Mouse (Mus musculus) thymus, adult 2 months (tissue): ENCODE measurements around the gene Akap2.
"Not testable (repeated sequence)": the region's sequence is repeated elsewhere in the genome, so short reads cannot be mapped to it uniquely, and the experiment has no call there.

Experiments used
- CTCF ChIP-seq: fragments of 200-500 bp; IDR thresholded peaks from 2 replicates; pipeline ENCODE4 v1.5.1; 2012; ENCODE audit warnings: mild to moderate bottlenecking, control low read depth, low read length, moderate library complexity, borderline replicate concordance; ENCODE audit not compliant: control insufficient read depth, poor library complexity, insufficient read depth; ENCODE audit errors: extremely low read depth
- POLR2A ChIP-seq: fragments of 200-500 bp; IDR thresholded peaks from 2 replicates; pipeline ENCODE4 v1.6.1; 2012; ENCODE audit warnings: mild to moderate bottlenecking, low read length, control low read depth, moderate library complexity; ENCODE audit not compliant: control insufficient read depth, poor library complexity, insufficient read depth; ENCODE audit errors: extremely low read depth

- not testable (repeated sequence) for TF ChIP-seq CTCF, POLR2A
Observed at GRCm38 (mm10) chr4:57888978-57889377, 171.5 kb downstream of the Akap2 start.
